Mouse (Mus musculus): ENCODE results near the gene Fam20c.

The Fam20c gene

GRCm38 (mm10) chr5:138809767-138810166, 55.5 kb downstream of the Fam20c start:
- DNase-seq (ENCODE audit: low spot score): no peak

GRCm38 (mm10) chr5:138819780-138820179, 65.5 kb downstream of the Fam20c start, which contains the start of gene Gm5294:
TSS of gene Gm5294 (plus strand) at chr5:138820080.
- no peak for DNase-seq (ENCODE audit: low spot score)

GRCm38 (mm10) chr5:138820717-138821332, 66.5 kb downstream of the Fam20c start:
- DNase-seq (ENCODE audit: low spot score): no peak

- DNase-seq (ENCODE audit: low spot score): no peak
Observed at GRCm38 (mm10) chr5:138825090-138825489, 70.8 kb downstream of the Fam20c start.

- no peak for DNase-seq (ENCODE audit: low spot score)
Observed at GRCm38 (mm10) chr5:138833406-138833805, 79.1 kb downstream of the Fam20c start.

- no peak for DNase-seq (ENCODE audit: low spot score)
Observed at GRCm38 (mm10) chr5:138834910-138835309, 80.6 kb downstream of the Fam20c start.

GRCm38 (mm10) chr5:138840981-138841380, 86.7 kb downstream of the Fam20c start:
- DNase-seq (ENCODE audit: low spot score): no peak

- DNase-seq (ENCODE audit: low spot score): no peak
Observed at GRCm38 (mm10) chr5:138843168-138843824, 89.0 kb downstream of the Fam20c start.

GRCm38 (mm10) chr5:138846506-138846905, 92.2 kb downstream of the Fam20c start:
- DNase-seq (ENCODE audit: low spot score): no peak

GRCm38 (mm10) chr5:138848102-138848501, 93.8 kb downstream of the Fam20c start:
- DNase-seq (ENCODE audit: low spot score): peak; percentile 64

- no peak for DNase-seq (ENCODE audit: low spot score)
Observed at GRCm38 (mm10) chr5:138849682-138850461, 95.6 kb downstream of the Fam20c start.

- DNase-seq (ENCODE audit: low spot score): no peak
Observed at GRCm38 (mm10) chr5:138850462-138850844, 96.1 kb downstream of the Fam20c start.

GRCm38 (mm10) chr5:138851296-138851780, 97.0 kb downstream of the Fam20c start:
- DNase-seq (ENCODE audit: low spot score): no peak

- DNase-seq (ENCODE audit: low spot score): no peak
Observed at GRCm38 (mm10) chr5:138852151-138852550, 97.8 kb downstream of the Fam20c start.

- no peak for DNase-seq (ENCODE audit: low spot score)
Observed at GRCm38 (mm10) chr5:138853349-138853748, 99.0 kb downstream of the Fam20c start.

GRCm38 (mm10) chr5:138857010-138857617, 102.8 kb downstream of the Fam20c start:
- peak; percentile 59 for DNase-seq (ENCODE audit: low spot score)

GRCm38 (mm10) chr5:138857811-138858251, 103.5 kb downstream of the Fam20c start:
- DNase-seq (ENCODE audit: low spot score): no peak

Data from urinary bladder, postnatal 10 days (tissue).